Mouse (Mus musculus): Measurements from ENCODE around the gene Otop2. TPM values are rescaled to one million over a fixed set of nuclear protein-coding genes. Genes with fewer than 3 reads are reported as not detected.

Otop2 gene
- polyA plus RNA-seq, 1 experiment from 2014 or later, result not detected

DNA sequence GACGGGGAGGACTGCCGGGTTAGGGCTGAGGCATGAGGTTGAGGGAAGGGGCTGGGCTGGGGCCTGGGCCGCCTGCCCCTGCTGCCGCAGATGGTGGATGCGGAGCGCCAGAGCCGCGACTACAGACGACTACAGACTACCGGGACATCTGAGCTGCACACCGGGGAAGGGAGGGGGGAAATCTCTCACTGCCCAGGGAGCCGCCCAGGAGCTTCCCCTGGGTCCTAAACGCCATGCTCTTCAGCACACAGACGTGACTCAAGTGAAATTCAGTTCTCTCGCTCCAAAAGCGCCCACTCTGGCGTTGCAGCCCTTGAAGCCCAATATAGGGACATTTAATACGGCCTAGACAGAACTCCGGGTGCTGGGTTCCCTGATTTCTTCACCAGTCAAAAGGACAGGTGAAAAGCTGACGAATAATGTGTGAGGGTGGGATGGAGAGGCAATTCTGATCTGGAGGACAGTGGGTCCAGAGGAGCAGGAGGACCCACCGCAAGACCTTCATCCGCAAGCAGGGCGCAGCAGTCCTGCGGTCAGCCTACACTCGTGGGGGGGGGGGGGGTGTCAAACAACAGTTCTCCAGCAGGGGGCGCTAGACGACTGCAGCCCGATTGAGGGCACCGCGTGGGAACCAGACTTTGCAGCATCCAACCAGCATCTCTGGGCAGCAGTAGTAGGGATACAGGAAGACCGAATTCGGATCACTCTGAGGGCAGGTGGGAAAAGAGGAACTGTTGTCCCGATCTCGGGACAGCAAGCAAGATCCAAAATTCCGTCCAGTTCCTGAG lies 15.1 kb downstream of the Otop2 start, which contains the start of gene Ush1g:
Gene Ush1g (minus strand): TSS at position 136 of the 788 bp plus-strand sequence.
- H3K27me3 ChIP-seq (ENCODE audit: control insufficient read depth, insufficient read depth, low read length), result peaks cover 77% of the 10 kb centered on the region
- ATAC-seq (replicated peaks; ENCODE audit: low FRiP score) (0 out of 2 replicates have a peak, but pooled peaks have one; percentile 12), DNase-seq (ENCODE audit: low spot score) (peak; percentile 94)
- H3K27ac ChIP-seq (ENCODE audit: low read depth, low read length), result no peak within 1 kb of the TSS
- peaks cover 2% of the 10 kb centered on the region; the same call in 1 of the 2 replicates for H3K4me1 ChIP-seq (replicated peaks; ENCODE audit: control insufficient read depth, insufficient read depth, low read length)
- H3K4me3 ChIP-seq (ENCODE audit: low read depth, low read length), result no peak within 1 kb of the TSS
- WGBS, result 5% methylated on average over 35 of the region's 35 CpGs
- H3K36me3 ChIP-seq (ENCODE audit: control insufficient read depth, insufficient read depth, low read length), result no peaks in the 10 kb centered on the region
- H3K4me2 ChIP-seq (ENCODE audit: low read depth, low read length, severe bottlenecking), result 0 out of 2 replicates have a peak within 1 kb of the TSS, but pooled peaks have one; percentile 26
- no peaks in the 10 kb centered on the region for H3K9me3 ChIP-seq (ENCODE audit: control insufficient read depth, low read length)
- no peak within 1 kb of the TSS for H3K9ac ChIP-seq (ENCODE audit: low read length)

DNA sequence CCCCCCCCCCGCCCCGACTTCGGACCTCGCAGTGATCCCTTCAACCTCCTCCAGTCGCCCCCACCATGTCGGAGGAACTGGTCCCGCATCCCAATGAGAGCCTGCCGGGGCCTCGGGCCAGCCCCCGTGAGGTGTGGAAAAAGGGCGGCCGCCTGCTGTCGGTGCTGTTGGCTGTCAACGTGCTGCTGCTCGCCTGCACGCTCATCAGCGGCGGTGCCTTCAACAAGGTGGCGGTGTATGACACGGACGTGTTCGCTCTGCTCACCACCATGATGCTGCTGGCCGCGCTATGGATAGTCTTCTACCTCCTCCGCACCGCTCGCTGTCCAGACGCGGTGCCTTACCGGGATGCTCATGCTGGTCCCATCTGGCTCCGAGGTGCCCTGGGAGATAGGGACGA lies 16.4 kb downstream of the Otop2 start:
- WGBS, result 23% methylated on average over 32 of the region's 32 CpGs
- Histone ChIP-seq H3K4me2 (ENCODE audit: low read depth, low read length, severe bottlenecking) (no peak overlapping the region), H3K9me3 (ENCODE audit: control insufficient read depth, low read length) (no peaks in the 10 kb centered on the region), H3K4me3 (ENCODE audit: low read depth, low read length) (no peak overlapping the region), H3K27ac (ENCODE audit: low read depth, low read length) (no peak overlapping the region), H3K4me1 (replicated peaks; ENCODE audit: control insufficient read depth, insufficient read depth, low read length) (peaks cover 2% of the 10 kb centered on the region; the same call in 1 of the 2 replicates), H3K36me3 (ENCODE audit: control insufficient read depth, insufficient read depth, low read length) (no peaks in the 10 kb centered on the region), H3K9ac (ENCODE audit: low read length) (no peak overlapping the region), H3K27me3 (ENCODE audit: control insufficient read depth, insufficient read depth, low read length) (peaks cover 64% of the 10 kb centered on the region)
- ATAC-seq (replicated peaks; ENCODE audit: low FRiP score) (no peak), DNase-seq (ENCODE audit: low spot score) (peak; percentile 61)

DNA sequence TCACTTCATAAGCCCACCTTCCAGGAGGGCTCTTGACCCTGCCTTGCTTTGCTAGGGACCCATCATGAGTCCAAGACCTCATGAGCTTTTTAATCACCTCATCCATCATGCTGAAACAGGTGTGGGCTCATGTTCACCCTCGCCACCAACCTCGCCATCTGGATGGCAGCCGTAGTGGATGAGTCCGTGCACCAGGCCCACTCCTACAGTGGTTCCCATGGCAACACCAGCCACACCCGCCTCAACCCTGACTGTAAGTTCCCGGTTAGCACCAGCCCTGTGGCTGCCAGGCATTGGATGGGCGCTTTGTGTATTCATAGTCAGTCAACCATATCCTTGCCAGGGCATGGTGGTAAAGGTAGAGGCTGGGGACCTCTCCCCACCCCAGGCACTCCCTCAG lies 19.8 kb downstream of the Otop2 start:
- Histone ChIP-seq H3K9me3 (ENCODE audit: control insufficient read depth, low read length) (no peaks in the 10 kb centered on the region), H3K4me3 (ENCODE audit: low read depth, low read length) (no peak overlapping the region), H3K9ac (ENCODE audit: low read length) (no peak overlapping the region), H3K4me1 (replicated peaks; ENCODE audit: control insufficient read depth, insufficient read depth, low read length) (peaks cover 2% of the 10 kb centered on the region; the same call in 1 of the 2 replicates), H3K4me2 (ENCODE audit: low read depth, low read length, severe bottlenecking) (no peak overlapping the region), H3K27me3 (ENCODE audit: control insufficient read depth, insufficient read depth, low read length) (peaks cover 31% of the 10 kb centered on the region), H3K27ac (ENCODE audit: low read depth, low read length) (no peak overlapping the region), H3K36me3 (ENCODE audit: control insufficient read depth, insufficient read depth, low read length) (no peaks in the 10 kb centered on the region)
- ATAC-seq (replicated peaks; ENCODE audit: low FRiP score), result no peak
- no peak for DNase-seq (ENCODE audit: low spot score)
- WGBS, result 75% methylated on average over 7 of the region's 7 CpGs

DNA sequence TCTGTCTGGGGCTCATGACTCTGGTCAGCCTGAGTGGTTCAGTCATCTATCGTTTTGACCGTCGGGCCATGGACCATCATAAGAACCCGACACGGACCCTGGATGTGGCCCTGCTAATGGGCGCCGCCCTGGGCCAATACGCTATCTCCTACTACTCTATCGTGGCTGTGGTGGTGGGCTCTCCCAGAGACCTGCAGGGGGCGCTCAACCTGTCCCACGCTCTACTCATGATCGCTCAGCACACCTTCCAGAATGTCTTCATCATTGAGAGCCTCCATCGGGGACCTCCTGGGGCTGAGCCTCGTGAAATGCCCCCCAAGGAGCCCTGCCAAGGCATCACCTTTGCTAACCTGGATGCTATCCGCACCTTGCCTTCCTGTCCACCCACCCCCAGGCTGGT lies 22.4 kb downstream of the Otop2 start:
- Histone ChIP-seq H3K36me3 (ENCODE audit: control insufficient read depth, insufficient read depth, low read length) (no peaks in the 10 kb centered on the region), H3K9me3 (ENCODE audit: control insufficient read depth, low read length) (no peaks in the 10 kb centered on the region), H3K4me3 (ENCODE audit: low read depth, low read length) (no peak overlapping the region), H3K4me2 (ENCODE audit: low read depth, low read length, severe bottlenecking) (no peak overlapping the region), H3K27ac (ENCODE audit: low read depth, low read length) (no peak overlapping the region), H3K27me3 (ENCODE audit: control insufficient read depth, insufficient read depth, low read length) (peaks cover 11% of the 10 kb centered on the region; the same call in 1 of the 2 replicates), H3K9ac (ENCODE audit: low read length) (no peak overlapping the region), H3K4me1 (replicated peaks; ENCODE audit: control insufficient read depth, insufficient read depth, low read length) (peaks cover under 1% of the 10 kb centered on the region; the same call in 1 of the 2 replicates)
- DNase-seq (ENCODE audit: low spot score), result no peak
- 65% methylated on average over 15 of the region's 15 CpGs for WGBS
- no peak for ATAC-seq (replicated peaks; ENCODE audit: low FRiP score)

DNA sequence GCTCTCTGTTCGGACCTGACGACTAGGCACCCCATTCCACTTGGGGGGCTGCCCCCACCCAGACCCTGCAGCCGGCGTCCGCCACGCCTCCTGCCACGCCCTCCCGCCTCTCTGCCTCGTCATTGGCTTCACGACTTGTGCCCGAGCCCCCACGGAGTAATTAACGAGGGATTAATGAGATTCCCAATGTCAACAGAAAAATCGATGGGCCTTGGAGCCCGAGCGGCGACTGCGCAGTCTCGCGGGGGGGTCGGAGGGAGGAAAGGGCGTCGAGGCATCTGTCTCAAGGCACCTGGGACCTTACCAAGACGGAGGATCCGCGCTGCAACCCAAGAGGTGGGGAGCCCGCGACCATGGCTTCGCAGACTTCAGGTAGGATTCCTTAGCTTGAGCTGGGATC lies 27.6 kb downstream of the Otop2 start, which contains the start of gene Otop3:
Gene Otop3 (plus strand): TSS at position 201 of the 400 bp plus-strand sequence.
- peak within 1 kb of the TSS; percentile 40; the same call in 1 of the 2 replicates for H3K4me2 ChIP-seq (ENCODE audit: low read depth, low read length, severe bottlenecking)
- H3K4me3 ChIP-seq (ENCODE audit: low read depth, low read length), result peak within 1 kb of the TSS; percentile 16; the same call in 1 of the 2 replicates
- no peak for DNase-seq (ENCODE audit: low spot score)
- H3K9ac ChIP-seq (ENCODE audit: low read length), result no peak within 1 kb of the TSS
- no peak within 1 kb of the TSS for H3K27ac ChIP-seq (ENCODE audit: low read depth, low read length)
- 3% methylated on average over 29 of the region's 29 CpGs for WGBS
- no peaks in the 10 kb centered on the region for H3K36me3 ChIP-seq (ENCODE audit: control insufficient read depth, insufficient read depth, low read length)
- no peaks in the 10 kb centered on the region for H3K9me3 ChIP-seq (ENCODE audit: control insufficient read depth, low read length)
- H3K27me3 ChIP-seq (ENCODE audit: control insufficient read depth, insufficient read depth, low read length), result peaks cover 24% of the 10 kb centered on the region
- peaks cover 3% of the 10 kb centered on the region; the same call in 1 of the 2 replicates for H3K4me1 ChIP-seq (replicated peaks; ENCODE audit: control insufficient read depth, insufficient read depth, low read length)
- ATAC-seq (replicated peaks; ENCODE audit: low FRiP score), result no peak

DNA sequence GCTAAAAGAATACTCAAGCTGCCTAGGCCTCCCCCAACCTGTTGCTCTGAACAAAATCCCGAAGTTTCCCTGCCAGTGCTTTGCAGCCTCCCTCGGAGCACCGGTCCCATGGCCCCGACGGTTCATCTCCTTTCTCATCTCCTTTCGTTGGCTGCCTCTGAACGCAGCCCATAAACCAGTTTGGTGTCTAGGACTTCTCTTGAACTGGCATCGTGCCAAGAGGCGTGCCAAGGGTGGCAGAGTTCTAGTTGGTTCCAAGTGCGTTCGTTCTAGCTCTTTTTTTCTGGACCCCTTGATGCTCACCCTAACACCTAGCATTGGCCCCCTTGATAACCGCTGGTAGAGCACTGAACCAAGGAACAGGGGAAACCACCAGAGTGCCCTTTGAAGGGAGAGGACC lies 28.3 kb downstream of the Otop2 start:
- WGBS, result 60% methylated on average over 12 of the region's 12 CpGs

DNA sequence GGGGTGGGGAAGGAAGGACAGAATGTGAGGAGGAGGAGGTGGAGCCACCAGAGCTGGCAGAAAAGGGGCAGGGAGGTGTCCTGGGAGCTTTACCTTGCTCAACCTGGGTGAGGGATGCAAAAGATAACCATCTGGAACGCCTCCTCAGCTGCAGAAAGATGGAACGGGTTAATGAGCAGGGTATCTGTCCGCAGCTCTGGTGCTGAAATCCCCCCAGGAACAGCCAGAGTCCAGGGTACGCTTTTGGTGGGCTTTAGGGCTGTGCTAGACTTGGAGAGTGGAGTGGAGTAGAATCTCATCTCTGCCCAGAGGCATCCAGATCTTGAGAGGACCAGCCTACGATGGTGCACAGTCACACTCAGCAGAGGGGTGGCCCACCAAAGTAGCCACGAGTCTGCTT lies 29.2 kb downstream of the Otop2 start:
- peaks cover 3% of the 10 kb centered on the region; the same call in 1 of the 2 replicates for H3K4me1 ChIP-seq (replicated peaks; ENCODE audit: control insufficient read depth, insufficient read depth, low read length)
- no peak overlapping the region for H3K4me3 ChIP-seq (ENCODE audit: low read depth, low read length)
- H3K27me3 ChIP-seq (ENCODE audit: control insufficient read depth, insufficient read depth, low read length), result peaks cover 24% of the 10 kb centered on the region
- H3K36me3 ChIP-seq (ENCODE audit: control insufficient read depth, insufficient read depth, low read length), result no peaks in the 10 kb centered on the region
- no peak overlapping the region for H3K4me2 ChIP-seq (ENCODE audit: low read depth, low read length, severe bottlenecking)
- WGBS, result 18% methylated on average over 6 of the region's 6 CpGs
- no peak overlapping the region for H3K27ac ChIP-seq (ENCODE audit: low read depth, low read length)
- no peak for ATAC-seq (replicated peaks; ENCODE audit: low FRiP score)
- H3K9ac ChIP-seq (ENCODE audit: low read length), result no peak overlapping the region
- no peak for DNase-seq (ENCODE audit: low spot score)
- no peaks in the 10 kb centered on the region for H3K9me3 ChIP-seq (ENCODE audit: control insufficient read depth, low read length)

More for the DNA sequence above, 28.3 kb downstream of the Otop2 start:
- H3K27me3 ChIP-seq (ENCODE audit: control insufficient read depth, insufficient read depth, low read length), result peaks cover 24% of the 10 kb centered on the region
- DNase-seq (ENCODE audit: low spot score), result no peak
- no peaks in the 10 kb centered on the region for H3K9me3 ChIP-seq (ENCODE audit: control insufficient read depth, low read length)
- no peak for ATAC-seq (replicated peaks; ENCODE audit: low FRiP score)
- H3K27ac ChIP-seq (ENCODE audit: low read depth, low read length), result no peak overlapping the region
- H3K4me1 ChIP-seq (replicated peaks; ENCODE audit: control insufficient read depth, insufficient read depth, low read length), result peaks cover 3% of the 10 kb centered on the region; the same call in 1 of the 2 replicates
- H3K36me3 ChIP-seq (ENCODE audit: control insufficient read depth, insufficient read depth, low read length), result no peaks in the 10 kb centered on the region
- no peak overlapping the region for H3K9ac ChIP-seq (ENCODE audit: low read length)
- no peak overlapping the region for H3K4me2 ChIP-seq (ENCODE audit: low read depth, low read length, severe bottlenecking)
- H3K4me3 ChIP-seq (ENCODE audit: low read depth, low read length), result no peak overlapping the region

DNA sequence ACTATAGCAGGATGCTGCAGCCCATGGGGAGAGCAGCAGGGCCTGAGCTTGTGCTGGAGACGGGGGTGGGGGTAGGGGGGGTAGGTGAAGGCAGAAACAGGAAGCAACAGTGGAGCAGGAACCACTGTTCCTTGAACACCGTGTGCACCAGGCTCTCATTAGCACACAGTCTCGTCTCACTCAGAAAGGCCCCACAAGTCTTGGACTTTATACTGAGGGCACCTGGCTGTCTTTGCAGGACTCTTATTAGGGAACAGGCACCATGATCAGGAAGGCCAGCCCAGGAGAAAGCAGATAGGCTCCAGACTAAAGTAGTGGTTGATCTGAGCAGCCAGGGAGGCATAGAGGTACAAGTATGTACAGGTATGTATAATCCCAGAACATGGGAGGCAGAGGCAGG lies 30.4 kb downstream of the Otop2 start:
- H3K4me1 ChIP-seq (replicated peaks; ENCODE audit: control insufficient read depth, insufficient read depth, low read length), result peaks cover 3% of the 10 kb centered on the region; the same call in 1 of the 2 replicates
- ATAC-seq (replicated peaks; ENCODE audit: low FRiP score), result no peak
- 62% methylated on average over 3 of the region's 3 CpGs for WGBS
- no peak for DNase-seq (ENCODE audit: low spot score)
- no peak overlapping the region for H3K4me3 ChIP-seq (ENCODE audit: low read depth, low read length)
- no peaks in the 10 kb centered on the region for H3K9me3 ChIP-seq (ENCODE audit: control insufficient read depth, low read length)
- H3K9ac ChIP-seq (ENCODE audit: low read length), result no peak overlapping the region
- H3K27me3 ChIP-seq (ENCODE audit: control insufficient read depth, insufficient read depth, low read length), result peaks cover 24% of the 10 kb centered on the region
- no peaks in the 10 kb centered on the region for H3K36me3 ChIP-seq (ENCODE audit: control insufficient read depth, insufficient read depth, low read length)
- H3K4me2 ChIP-seq (ENCODE audit: low read depth, low read length, severe bottlenecking), result no peak overlapping the region
- H3K27ac ChIP-seq (ENCODE audit: low read depth, low read length), result no peak overlapping the region

Data from forebrain, embryonic 11.5 days (tissue).